Mouse (Mus musculus): ENCODE measurements around the gene Ppp4r2.
A peak's percentile ranks its signal among the peaks of the same experiment; 100 is the strongest.
"Not testable (repeated sequence)": the region's sequence is repeated elsewhere in the genome, so short reads cannot be mapped to it uniquely, and the experiment has no call there.

The Ppp4r2 gene

DNA sequence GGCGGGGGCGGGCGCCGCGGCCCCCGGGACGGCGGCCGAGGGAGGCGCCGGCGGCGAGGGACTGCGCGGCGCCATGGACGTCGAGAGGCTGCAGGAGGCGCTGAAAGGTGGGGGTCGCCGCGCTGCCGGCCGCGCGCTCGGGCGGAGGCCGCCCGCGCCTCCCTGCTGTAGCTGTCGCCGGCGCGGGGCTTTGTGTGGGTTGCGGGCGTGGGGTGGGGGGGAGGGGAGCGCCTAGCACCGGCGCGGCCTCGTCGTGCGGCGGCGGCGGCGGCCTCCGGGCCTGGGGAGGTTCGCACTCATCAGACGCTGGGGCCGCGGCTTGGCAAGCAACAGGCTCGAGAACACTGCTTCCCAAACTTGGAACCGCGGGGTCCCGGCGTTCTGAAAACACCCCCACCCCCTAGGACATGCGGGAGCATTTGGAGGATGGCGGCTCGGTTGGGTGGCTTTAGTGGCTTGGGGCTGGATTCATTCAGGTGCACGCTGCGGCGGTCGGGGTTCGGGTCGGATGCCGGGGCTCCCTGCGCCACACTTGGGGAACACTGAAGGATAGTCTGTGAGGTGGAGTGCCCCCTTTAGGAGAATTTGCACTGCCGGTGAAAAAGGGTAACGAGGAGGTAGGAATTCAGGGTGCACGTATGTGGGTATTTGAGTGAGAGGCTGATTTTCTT, 524 bp downstream of the Ppp4r2 start:
- peak; percentile 79 for DNase-seq

DNA sequence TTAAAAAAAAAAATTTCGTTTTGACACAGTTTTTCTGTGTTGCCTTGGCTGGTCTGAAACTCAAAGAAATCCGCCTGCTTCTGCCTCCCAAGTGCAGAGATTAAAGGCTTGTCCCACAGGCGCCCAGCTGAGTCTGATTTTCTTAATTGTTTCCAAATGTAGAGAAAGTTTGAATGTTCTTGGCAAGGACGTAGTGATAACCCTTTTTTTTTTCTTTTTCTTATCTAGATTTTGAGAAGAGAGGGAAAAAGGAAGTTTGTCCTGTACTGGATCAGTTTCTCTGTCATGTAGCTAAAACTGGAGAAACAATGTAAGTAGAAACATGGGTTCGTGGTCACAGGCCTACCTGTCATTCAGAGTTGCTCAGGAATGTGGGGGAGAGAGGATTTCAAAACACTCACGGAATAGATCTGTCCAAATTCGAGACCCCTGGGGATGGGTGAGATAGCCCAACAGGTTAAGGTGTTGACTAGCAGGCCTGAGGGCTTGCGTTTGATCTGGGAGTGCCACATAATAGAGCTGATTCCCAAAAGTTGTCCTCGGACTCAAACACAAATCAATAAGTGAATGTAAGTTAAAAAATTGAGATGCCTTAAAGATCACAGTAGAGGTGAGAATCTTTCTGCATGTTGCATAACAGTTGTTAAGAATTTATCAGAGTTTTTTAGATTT, 1.2 kb downstream of the Ppp4r2 start:
- no peak for DNase-seq

DNA sequence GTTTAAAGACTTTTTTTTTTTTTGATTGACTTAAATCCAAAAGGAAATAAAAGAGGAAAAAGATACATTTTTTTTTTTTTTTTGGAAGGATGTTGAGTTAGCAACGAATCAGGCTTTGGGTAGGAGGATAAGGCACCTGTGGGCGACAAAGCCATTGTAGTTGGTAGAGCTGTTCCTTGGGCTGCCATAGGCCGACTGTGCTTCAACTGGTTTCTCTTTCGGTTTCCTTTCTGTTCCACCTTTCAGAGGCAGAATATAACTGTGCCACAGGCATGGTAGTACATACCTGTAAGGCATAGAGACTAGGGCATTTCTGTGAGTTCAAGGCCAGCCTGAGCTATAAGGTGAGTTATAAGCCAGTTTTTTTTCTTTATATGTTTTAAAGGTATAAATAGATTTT, 11.6 kb downstream of the Ppp4r2 start:
- DNase-seq: no peak

DNA sequence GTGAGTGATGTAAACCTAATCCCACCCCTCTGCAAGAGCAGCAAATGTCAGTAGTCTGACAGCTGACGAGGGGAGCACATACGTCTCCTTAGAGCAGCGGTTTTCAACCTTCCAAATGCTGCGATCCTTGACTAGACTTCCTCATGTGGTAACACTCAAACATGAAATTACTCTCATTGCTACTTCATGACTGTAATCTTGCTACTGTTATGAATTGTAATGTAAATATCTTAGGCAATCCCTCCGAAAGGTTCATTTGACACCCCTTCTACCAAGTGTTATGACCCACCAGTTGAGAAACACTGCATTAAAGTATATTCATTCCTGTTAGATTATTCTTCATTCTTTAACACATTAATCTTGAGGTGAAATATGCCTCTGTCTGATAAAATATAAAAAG, 13.8 kb downstream of the Ppp4r2 start:
- DNase-seq: no peak

DNA sequence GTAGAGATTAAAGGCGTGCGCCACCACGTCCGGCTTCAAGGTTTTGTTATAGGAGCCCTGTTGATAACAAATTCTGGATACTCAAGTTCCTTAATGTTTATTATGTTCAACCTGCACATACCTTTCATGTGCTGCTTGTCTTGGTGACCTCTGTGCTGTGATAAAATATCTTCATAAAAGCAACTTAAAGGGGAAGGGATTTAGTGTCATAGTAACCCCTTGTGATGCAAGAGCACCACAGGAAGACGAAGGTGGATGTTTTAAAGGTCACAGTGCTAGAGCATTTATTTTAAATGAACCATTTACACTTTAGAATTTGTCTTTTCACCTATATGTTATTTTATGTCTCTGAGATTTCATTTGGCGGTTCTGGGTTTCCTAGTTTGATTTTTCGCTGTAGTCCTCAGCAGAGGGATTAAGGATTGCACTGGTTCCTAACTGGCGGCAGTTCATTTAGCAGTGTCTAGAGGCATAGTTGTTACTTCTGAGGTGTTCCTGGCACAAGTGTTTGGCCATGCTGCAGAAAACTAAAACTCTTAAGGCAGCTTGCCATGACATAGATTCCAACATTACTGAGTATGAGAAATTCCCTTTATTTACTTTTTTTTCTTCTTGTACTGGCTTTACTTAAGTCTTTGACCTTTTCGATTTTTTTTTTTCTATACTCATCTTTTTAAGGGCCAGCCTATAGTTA, 15.4 kb downstream of the Ppp4r2 start:
- no peak for DNase-seq

DNA sequence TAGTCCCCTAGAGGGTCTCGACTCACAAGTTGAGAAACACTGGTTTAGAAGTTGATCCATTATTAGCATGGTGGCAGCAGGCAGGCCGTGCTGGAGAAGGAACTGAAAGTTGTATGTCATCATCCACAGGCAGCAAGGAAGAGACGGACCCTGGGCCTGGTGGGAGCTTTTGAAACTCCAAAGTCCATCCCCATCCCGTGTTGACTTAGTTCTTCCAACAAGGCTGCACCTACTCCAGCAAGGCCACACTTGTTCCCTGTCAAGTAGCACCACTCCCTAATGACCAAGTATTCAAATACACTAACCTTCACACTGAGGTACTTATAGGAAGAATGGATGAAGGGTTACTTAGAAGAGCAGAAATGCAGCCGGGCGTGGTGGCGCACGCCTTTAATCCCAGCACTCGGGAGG, 17.3 kb downstream of the Ppp4r2 start:
- DNase-seq: no peak

DNA sequence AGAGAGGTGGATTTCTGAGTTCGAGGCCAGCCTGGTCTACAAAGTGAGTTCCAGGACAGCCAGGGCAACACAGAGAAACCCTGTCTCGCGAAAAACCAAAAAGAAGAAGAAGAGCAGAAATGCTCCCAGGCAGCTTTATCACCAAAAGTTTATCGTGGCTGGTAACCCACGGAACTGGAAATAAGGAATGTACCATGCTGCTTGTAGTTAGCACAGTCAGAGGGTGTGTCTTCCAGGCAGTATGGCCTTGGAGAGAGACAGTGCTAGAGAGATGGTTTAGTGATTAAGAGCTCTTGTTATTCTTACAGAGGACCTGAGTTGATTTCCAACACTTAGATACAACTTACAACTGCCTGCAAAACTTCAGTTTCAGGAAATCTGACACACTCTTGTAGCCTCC, 17.7 kb downstream of the Ppp4r2 start:
- DNase-seq: no peak

DNA sequence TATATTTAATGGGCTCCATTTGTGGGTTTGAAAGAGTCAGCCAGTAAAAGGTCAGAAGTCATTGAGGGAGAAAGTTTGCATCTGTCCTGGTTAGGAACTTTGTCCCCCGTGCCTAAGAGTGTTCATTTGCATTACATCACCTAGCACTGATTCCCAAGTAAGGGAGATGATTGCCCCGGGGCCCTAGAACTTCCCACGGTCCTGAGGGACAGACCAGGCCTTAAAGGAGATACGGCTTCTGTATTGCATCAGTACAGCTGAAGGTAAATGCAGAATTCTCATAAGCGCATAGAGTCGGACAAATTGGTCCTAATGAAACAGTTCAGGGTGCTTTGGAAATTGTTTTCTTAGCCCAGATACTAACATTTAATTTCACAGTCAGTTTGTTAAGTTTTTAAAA, 31.9 kb downstream of the Ppp4r2 start:
- DNase-seq: no peak

DNA sequence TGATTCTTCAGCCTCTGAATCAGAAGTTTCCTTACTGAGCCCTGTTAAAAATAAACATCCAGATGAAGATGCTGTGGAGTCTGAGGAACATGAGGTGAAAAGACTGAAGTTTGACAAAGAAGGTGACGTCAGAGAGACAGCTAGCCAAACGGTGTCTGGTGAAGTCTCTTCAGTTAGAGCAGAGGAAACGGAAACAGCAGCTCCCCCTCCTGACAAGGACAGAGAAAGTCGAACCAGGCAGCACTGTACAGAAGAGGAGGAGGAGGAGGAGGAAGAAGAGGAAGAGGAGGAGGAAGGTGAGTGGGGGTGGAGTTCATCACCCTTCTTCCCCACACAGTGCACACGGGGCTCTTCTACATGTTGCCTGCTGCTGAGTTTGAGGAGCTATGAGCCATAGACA, 32.4 kb downstream of the Ppp4r2 start:
- DNase-seq: not testable (repeated sequence)

DNA sequence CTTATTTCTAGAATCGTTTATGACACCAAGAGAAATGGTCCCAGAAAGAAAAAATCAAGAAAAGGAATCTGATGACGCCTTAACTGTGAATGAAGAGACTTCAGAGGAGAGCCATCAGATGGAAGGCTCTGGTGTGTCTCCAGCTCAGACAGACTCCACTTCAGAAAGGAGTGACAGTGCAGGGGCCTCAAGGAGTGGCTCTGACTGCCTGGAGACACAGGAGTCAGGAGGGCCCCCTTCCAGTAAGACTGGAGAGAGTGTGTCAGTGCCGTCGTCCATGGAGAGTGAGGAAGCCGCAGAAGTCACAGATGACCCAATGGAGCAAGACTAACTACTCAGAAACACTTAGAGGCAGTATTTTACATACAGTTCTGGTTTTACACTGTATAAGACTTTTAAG, 32.8 kb downstream of the Ppp4r2 start:
- DNase-seq: not testable (repeated sequence)

DNA sequence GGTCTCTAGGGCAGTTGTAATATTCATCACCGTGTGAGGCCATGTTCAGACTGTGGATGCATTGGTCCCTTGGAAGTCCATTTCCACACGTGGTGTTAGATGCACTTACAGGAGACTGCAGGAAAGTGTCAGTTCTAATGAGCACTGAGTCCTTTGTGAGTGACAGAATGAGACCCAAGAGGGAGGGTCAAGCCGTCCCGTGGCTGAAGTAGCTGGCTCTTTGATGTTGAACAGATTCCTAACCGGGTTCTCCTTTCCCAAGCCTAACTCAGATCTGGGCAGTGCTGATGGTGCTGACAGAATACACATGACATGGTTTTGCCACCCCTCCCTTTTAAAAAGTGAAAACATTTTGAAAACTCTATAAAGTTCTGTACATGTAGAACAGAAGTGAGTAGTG, 35.4 kb downstream of the Ppp4r2 start:
- no peak for DNase-seq

DNA sequence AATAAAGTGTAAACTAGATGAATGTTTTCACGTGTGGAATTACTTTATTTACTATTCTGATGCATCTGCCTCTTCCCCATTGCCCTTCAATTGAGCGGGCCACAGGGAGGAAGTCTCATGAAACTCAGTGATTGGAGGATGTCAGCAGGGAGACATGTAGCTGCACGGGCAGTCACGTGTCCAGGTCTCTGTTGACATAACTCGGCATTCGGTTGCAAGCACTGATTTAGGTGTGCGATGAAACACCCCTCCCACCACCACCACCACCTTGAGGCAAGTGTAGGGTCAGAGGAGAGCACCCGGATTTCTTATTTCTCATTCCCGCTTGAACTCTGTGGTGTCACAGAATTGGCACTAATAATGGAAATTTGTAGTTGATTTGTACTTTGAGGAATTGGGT, 36.5 kb downstream of the Ppp4r2 start:
- no peak for DNase-seq

DNA sequence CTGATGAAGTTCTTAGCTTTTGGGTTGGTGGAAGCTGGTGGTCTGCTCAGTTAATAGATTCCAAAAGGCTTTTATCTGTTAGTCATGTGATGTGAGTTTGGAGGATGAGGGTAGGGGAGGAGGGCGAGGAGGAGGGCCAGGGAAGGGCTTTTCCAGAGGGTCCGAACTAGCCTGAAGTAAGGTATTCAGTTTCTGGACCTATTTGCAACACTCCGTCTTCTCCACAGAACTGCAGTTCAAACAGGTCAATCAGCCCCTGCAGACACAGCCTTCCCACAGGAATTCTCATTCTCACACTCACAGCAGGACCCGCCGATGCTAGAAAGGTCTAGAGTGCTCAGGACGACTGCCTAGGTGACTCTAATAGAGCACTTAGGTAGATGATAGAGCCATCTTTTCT, 39.8 kb downstream of the Ppp4r2 start:
- DNase-seq: no peak

DNA sequence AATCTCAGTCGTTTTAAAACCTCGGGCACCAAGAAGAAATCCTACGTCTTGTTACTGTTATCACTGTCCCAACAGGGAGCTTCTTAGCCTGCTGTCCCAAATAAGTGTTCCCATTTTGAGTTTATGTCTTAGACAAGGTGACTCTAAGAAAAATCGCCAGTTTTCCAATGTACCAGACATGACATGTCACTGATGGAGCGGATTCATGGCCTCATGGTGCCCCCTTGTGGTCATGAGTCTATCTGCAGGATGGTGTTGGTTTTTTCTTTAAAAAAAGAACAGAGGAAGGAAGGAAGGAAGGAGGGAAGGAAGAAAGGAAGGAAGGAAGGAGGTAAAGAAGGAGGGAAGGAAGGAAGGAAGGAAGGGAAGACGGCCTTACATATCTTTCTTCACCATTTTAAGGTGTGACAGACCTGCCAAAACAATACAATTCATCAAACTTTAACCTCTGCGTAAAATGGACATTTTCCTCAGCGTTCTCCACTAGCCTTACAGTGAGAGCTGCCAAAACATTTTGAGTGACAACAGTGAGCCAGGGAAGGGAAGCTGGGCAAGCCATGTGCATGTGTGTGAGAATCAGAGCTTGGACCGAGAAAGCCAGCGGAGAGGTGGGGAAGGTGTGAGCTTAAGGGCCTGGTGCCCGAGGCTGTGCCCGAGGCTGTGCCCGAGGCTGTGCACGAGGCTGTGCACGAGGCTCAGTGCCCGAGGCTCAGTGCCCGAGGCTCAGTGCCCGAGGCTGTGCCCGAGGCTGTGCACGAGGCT, 42.6 kb downstream of the Ppp4r2 start:
- peak; percentile 62 for DNase-seq

DNA sequence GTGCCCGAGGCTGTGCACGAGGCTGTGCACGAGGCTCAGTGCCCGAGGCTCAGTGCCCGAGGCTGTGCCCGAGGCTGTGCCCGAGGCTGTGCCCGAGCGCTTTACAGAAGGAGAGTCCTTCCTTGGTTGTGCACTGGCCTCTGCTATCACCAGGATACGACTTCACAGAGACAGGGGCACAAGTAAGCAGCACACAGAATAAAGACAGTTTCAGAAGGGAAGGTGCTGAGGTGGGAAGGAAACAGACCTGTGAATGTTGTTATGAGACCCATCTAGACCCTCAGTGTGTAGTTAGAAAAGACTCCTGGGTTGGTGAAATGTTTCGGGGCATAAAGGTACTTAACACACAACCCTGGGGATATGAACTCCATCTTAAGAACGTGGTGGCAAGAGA, 43.2 kb downstream of the Ppp4r2 start:
- DNase-seq: no peak

DNA sequence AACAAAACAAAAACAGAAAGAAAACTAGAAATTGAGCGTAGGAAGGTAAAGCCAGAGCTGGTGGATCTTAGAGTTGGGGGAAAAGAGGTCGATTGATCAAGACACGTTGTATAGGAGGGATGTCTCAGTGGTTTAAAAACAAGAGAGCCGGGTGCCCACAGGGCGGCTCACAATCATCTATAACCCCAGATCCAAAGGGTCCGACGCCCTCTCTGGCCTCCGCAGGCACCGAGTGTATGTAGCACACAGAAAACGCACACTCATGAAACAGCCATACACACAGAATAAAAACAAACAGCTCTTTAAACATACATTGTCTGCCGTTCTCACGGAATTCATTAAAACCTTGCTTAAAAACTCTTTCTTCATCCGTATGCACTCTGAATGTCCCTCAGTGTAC, 45.1 kb downstream of the Ppp4r2 start:
- no peak for DNase-seq

DNA sequence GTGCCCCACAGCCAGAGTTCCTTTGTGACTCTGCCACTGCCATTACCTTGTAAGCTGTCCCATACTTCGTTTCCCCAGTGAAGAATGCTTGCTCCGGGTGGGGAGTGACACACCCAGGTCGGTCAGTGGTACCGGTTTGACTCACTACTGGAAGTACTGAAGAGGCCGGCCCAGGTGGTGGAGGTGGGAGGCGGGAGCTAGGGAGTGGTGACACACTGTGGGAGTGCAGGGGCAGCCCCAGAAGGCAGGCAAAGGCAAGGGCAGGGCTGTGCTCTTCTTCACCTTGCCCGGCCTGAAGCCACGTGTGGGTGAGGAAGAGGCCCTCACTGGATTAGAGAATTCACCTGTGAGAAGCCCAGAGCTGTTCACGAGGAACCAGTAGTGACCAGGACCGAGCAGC, 46.2 kb downstream of the Ppp4r2 start:
- no peak for DNase-seq

DNA sequence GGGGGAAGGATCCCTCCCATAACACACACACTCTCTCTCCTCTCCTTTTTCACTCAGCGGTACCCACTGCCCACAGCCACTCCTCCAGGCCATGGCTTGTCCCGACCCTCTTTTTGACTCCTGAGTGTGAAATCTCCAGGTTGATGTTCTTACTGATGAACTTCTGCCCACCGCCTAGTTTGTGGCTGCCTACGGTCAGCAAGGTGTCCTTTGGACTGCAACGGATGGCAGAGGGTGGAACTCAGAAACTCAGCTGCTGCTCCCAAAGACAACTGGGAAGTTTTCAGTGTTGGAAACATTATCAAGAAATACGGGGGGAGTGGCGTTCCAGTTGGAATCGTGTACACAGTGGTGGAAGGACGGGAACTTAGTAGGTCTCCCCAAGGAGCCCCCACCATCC, 48.2 kb downstream of the Ppp4r2 start:
- DNase-seq: no peak

DNA sequence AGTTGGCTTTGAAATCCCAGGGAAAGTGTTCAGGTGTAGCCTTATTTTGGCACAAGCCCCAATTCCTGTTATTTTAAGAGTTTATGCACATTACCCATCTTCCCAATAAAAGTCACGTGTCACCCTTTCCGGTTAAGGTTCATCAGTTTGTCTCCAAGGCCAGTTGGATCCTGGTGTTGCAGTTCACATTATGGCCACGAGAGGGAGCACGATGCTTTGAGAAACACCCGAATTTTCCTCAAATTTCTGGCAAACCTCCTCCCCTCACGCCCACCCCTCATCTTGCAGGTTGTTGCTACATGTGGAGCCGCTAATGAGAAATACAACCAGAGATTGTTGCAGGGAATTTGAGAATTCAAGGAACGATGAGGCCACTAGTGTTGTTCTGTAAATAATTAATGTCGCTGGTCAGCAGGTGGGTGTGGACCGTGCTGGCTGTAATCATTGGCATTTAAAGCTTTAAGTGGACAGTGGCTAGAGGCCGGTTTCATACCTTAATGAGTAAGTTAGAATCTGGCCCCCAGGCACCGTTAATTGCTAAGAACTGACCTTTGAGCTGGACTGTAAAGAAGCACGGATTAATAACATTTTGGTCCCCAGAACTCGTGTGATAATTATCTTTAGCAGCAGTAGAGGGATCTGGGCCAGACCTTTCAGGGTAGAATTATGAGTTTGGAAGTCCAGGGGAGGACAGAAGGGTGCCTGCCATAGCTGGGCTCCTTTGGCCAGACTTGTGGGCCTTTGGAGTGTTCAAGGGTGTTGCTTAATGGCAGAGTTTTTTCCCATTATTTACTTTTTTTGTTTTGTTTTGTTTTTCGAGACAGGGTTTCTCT, 49.2 kb downstream of the Ppp4r2 start:
- DNase-seq: peak; percentile 54

DNA sequence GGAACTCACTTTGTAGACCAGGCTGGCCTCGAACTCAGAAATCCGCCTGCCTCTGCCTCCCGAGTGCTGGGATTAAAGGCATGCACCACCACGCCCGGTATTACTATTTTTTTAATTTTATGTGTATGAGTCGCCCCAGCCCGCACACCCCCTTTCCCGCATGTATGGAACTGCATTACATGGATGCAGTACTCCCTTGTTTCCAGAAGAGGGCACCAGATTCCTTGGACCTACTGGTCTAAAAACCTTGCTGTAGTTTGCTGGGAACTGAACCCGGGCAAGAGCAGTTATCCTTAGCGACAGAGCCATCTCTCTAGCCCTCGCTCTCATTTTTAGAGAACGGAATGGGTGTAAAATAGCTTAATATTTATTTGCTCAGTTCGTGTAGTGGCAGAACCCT, 49.8 kb downstream of the Ppp4r2 start:
- DNase-seq: peak; percentile 44

DNA sequence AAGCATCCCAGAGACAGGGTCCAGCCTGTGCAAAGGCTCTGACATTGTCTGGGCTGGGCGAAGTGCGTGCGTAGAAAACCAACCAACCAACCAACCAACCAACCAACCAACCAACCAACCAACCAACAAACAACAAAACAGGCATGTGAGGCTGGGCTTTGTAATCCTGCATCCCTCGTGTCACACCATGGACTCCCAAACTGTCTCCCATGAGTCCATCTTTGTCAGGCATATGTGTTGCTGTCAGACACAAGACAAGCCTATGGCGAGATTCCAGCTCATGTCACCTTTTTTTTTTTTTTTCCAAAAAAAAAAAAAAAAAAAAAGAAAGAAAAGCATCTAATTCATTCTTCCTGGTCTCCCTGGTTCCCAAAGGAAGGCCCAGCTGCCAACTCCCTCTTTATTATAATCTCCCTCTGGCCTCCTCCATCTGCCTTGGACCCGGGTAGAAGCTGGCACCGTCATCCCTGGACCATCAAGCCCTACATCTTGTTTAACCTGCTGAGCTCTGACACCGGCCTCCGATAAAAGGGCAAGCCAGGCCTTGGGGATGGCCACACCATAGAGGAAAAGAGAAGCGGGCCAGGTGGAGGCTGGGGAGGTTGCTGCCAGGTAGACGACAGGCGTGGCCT, 51.3 kb downstream of the Ppp4r2 start:
- DNase-seq: no peak

DNA sequence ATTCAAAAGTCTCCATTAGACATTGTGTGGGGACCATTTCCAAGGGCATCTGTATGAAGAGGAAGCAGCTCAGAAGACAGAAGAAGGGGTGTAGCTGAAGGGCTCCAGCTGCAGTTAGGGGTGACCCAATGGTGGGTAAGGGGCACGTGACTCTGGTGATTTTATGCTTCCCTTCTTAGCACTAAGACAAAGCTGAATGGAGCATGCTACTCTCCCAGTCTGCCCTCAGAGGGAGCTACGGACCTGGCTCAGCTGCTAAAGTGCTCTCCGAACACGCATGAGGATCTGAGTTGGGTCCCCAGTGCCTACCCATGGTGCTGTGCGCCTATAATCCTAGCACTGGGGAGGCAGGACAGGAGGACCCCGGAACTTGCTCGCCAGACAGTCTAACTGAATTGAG, 52.0 kb downstream of the Ppp4r2 start:
- no peak for DNase-seq
